Mouse (Mus musculus) left cerebral cortex, postnatal 14 days (tissue): ENCODE measurements around the gene Itgam. TPM values are rescaled to one million over a fixed set of nuclear protein-coding genes. Genes with fewer than 3 reads are reported as not detected.
"Not testable (repeated sequence)": the region's sequence is repeated elsewhere in the genome, so short reads cannot be mapped to it uniquely, and the experiment has no call there.

Experiments
- DNase-seq, 2 experiments: peaks; one replicate each; pipeline ENCODE4 v3.0.0; 2021 to 2022; ENCODE audit warnings: low spot score in 2 of 2, mixed read lengths in 1 of 2
- intact Hi-C: fragments of 180-260 bp; cut with DNase I; formaldehyde crosslinking; loops from one replicate; pipeline ENCODE4 v1.15.1; 2025
- total RNA-seq, 2 experiments: library from RNA; stranded (reverse); gene quantifications; 2 replicates each; pipeline ENCODE4 v1.2.3; 2021

The Itgam gene
- total RNA-seq, 2 experiments from 2014 or later, result 10.9 to 11.6 TPM

- intact Hi-C loops, result no loop called here
- no peak for DNase-seq
These were observed 52.9 kb downstream of the Itgam start for GRCm38 (mm10) chr7:128115211-128115958.

GRCm38 (mm10) chr7:128116396-128116795 lies 54.0 kb downstream of the Itgam start:
- intact Hi-C loops, result no loop called here
- DNase-seq, result no peak

- intact Hi-C loops, result no loop called here
- no peak for DNase-seq
These were observed 57.5 kb downstream of the Itgam start for GRCm38 (mm10) chr7:128119726-128120490.

GRCm38 (mm10) chr7:128128741-128129720 lies 66.6 kb downstream of the Itgam start, which contains the start of gene Itgax:
Gene Itgax (plus strand): TSS chr7:128129547.
- intact Hi-C loops, result no loop called here
- no peak for DNase-seq

GRCm38 (mm10) chr7:128132148-128132547 lies 69.7 kb downstream of the Itgam start:
- DNase-seq, result no peak
- intact Hi-C loops, result no loop called here

- no peak for DNase-seq
- intact Hi-C loops, result no loop called here
These were observed 71.2 kb downstream of the Itgam start for GRCm38 (mm10) chr7:128133596-128133995.

- intact Hi-C loops, result no loop called here
- DNase-seq, result no peak
These were observed 74.5 kb downstream of the Itgam start for GRCm38 (mm10) chr7:128136927-128137326.

- intact Hi-C loops, result no loop called here
- no peak for DNase-seq
These were observed 77.2 kb downstream of the Itgam start for GRCm38 (mm10) chr7:128139611-128140010.

- DNase-seq, result no peak
- intact Hi-C loops, result no loop called here
These were observed 88.5 kb downstream of the Itgam start for GRCm38 (mm10) chr7:128150970-128151369.

- intact Hi-C loops, result no loop called here
- no peak for DNase-seq
These were observed 91.6 kb downstream of the Itgam start, which contains the start of gene Itgad for GRCm38 (mm10) chr7:128154076-128154475. Gene Itgad (plus strand): TSS chr7:128154376.

- DNase-seq, result no peak
- intact Hi-C loops, result no loop called here
These were observed 92.5 kb downstream of the Itgam start for GRCm38 (mm10) chr7:128154924-128155323.

- DNase-seq, intact Hi-C loops: not testable (repeated sequence)
These were observed 96.4 kb downstream of the Itgam start for GRCm38 (mm10) chr7:128158688-128159354.

- peak in 1 of 2 experiments; percentile 34 for DNase-seq
- intact Hi-C loops, result no loop called here
These were observed 101.6 kb downstream of the Itgam start for GRCm38 (mm10) chr7:128164001-128164400.

GRCm38 (mm10) chr7:128166391-128166790 lies 104.0 kb downstream of the Itgam start:
- intact Hi-C loops, result no loop called here
- DNase-seq, result no peak

Other genes starting within 250 kb of the Itgam start
- 10 to 100 TPM; 50.3 to 55.3 TPM for gene Stx4a, start 238.3 kb upstream of the Itgam start, total RNA-seq
- gene Stx1b, start 238.1 kb upstream of the Itgam start, total RNA-seq, result 100 to 1,000 TPM; 401 to 404 TPM
- gene Zfp646, start 186.4 kb upstream of the Itgam start, total RNA-seq, result 10 to 100 TPM; 25.0 to 25.6 TPM
- gene Zfp668, start 185.8 kb upstream of the Itgam start, total RNA-seq, result 10 to 100 TPM; 22.0 to 22.6 TPM
- 1 to 10 TPM; 1.3 TPM for gene Prss53, start 171.7 kb upstream of the Itgam start, total RNA-seq
- gene Gm21974, start 167.2 kb upstream of the Itgam start, total RNA-seq, result not detected
- gene Vkorc1, start 167.0 kb upstream of the Itgam start, total RNA-seq, result 10 to 100 TPM; 21.9 to 25.5 TPM
- gene Bckdk, start 158.6 kb upstream of the Itgam start, total RNA-seq, result 10 to 100 TPM; 36.8 to 45.1 TPM
- gene Kat8, start 150.1 kb upstream of the Itgam start, total RNA-seq, result 10 to 100 TPM; 26.0 to 30.0 TPM
- under 1 TPM in 1 of 2 experiments, not detected in 1; 0.89 TPM for gene Prss8, start 132.5 kb upstream of the Itgam start, total RNA-seq
- 10 to 100 TPM in 1 of 2 experiments, 1 to 10 TPM in 1; 9.8 to 10.3 TPM for gene Prss36, start 115.9 kb upstream of the Itgam start, total RNA-seq
- gene Fus, start 95.2 kb upstream of the Itgam start, total RNA-seq, result 100 to 1,000 TPM; 313 to 324 TPM
- 1 to 10 TPM; 2.2 to 3.7 TPM for gene Pycard, start 68.8 kb upstream of the Itgam start, total RNA-seq
- gene Trim72, start 58.7 kb upstream of the Itgam start, total RNA-seq, result under 1 TPM; 0.64 to 0.97 TPM
- gene Gm49368, start within 50 bp of the Itgam start, total RNA-seq, result under 1 TPM in 1 of 2 experiments, not detected in 1; 0.08 TPM
- gene Itgax, start 66.9 kb downstream of the Itgam start, total RNA-seq, result under 1 TPM in 1 of 2 experiments, not detected in 1; 0.23 TPM
- gene Itgad, start 91.7 kb downstream of the Itgam start, total RNA-seq, result not detected
- gene Cox6a2, start 143.7 kb downstream of the Itgam start, total RNA-seq, result 10 to 100 TPM; 13.5 to 17.3 TPM
- 10 to 100 TPM in 1 of 2 experiments, 1 to 10 TPM in 1; 9.7 to 11.4 TPM for gene Armc5, start 174.7 kb downstream of the Itgam start, total RNA-seq
- 1 to 10 TPM; 3.6 to 4.0 TPM for gene 9130023H24Rik, start 175.4 kb downstream of the Itgam start, total RNA-seq
- 10 to 100 TPM; 27.1 to 27.4 TPM for gene Tgfb1i1, start 184.2 kb downstream of the Itgam start, total RNA-seq
- not detected for gene Slc5a2, start 203.0 kb downstream of the Itgam start, total RNA-seq
- 10 to 100 TPM; 23.4 to 24.5 TPM for gene BC017158, start 235.5 kb downstream of the Itgam start, total RNA-seq